Comparison of ENCODE assay signal across 28 mouse cellular contexts in genomic region chr7:100999623-101000022, GRCm38 (mm10). TPM values are rescaled to one million over a fixed set of nuclear protein-coding genes. Genes with fewer than 3 reads are reported as not detected.
DNase-seq lines count a peak whose midpoint lies in the region; ATAC-seq and TF ChIP-seq lines count a peak whose summit lies in the region.
"Had no signal": no experiment of that assay in that cellular context is flagged by ENCODE, and none has a peak within 500 bp of the region (broad histone marks: within the 10 kb centered on the region; RNA-seq: fewer than 3 reads in every experiment).

No protein-coding gene starts in this region.

- H3K4me3 ChIP-seq in lung, embryonic 14.5 days (ENCODE audit: low read depth, low read length) = no peak overlapping the region
- H3K4me3 ChIP-seq in lung, postnatal 0 days (ENCODE audit: low read depth, low read length) = no peak overlapping the region
- H3K4me3 ChIP-seq: embryonic facial prominence, embryonic 10.5 days; embryonic facial prominence, embryonic 13.5 days; erythroblast, embryonic 14.5 days; forebrain, embryonic 12.5 days; forebrain, embryonic 15.5 days; heart, embryonic 12.5 days; heart, embryonic 15.5 days had no signal

- peak; percentile 17 for DNase-seq in embryo, embryonic 10 days (ENCODE audit: low spot score)
- DNase-seq in embryo, embryonic 10.5 days (ENCODE audit: low spot score) = no peak
- DNase-seq in lung, embryonic 14.5 days = peak; percentile 17
- DNase-seq in lung, postnatal 0 days (ENCODE audit: low spot score) = no peak
- peak; percentile 41 for DNase-seq in testis, postnatal 10 days (ENCODE audit: low spot score)
- no peak for DNase-seq in testis, postnatal 14 days (ENCODE audit: low spot score)
- DNase-seq: adrenal gland, adult 2 months; adrenal gland, postnatal 14 days; B cell, adult 2 months; cerebellum, adult 11 months; cerebellum, adult 2 months; embryo, embryonic 11 days; gastrocnemius, postnatal 14 days; heart, adult 18-20 months; heart, postnatal 4 days had no signal

- no peaks in the 10 kb centered on the region for H3K9me3 ChIP-seq in lung, embryonic 14.5 days (ENCODE audit: low read depth, low read length)
- no peaks in the 10 kb centered on the region for H3K9me3 ChIP-seq in lung, postnatal 0 days (ENCODE audit: low read length)
- H3K9me3 ChIP-seq: embryonic facial prominence, embryonic 10.5 days; embryonic facial prominence, embryonic 13.5 days; forebrain, embryonic 12.5 days; forebrain, embryonic 15.5 days; G1E; heart, embryonic 12.5 days; heart, embryonic 15.5 days had no signal

- 79% methylated on average over 5 of the region's 5 CpGs for WGBS in lung, embryonic 14.5 days
- 84% methylated on average over 5 of the region's 5 CpGs for WGBS in lung, postnatal 0 days

- TF ChIP-seq EP300 in lung, postnatal 0 days (IDR thresholded peaks at IDR 0.05) = no peak

- no peaks in the 10 kb centered on the region for H3K27me3 ChIP-seq in lung, embryonic 14.5 days (ENCODE audit: insufficient read depth, low read length)
- no peaks in the 10 kb centered on the region for H3K27me3 ChIP-seq in lung, postnatal 0 days (replicated peaks; ENCODE audit: insufficient read depth, low read length)
- H3K27me3 ChIP-seq: CH12.LX; embryonic facial prominence, embryonic 13.5 days; forebrain, embryonic 12.5 days; forebrain, embryonic 15.5 days; heart, embryonic 12.5 days; heart, embryonic 15.5 days had no signal

- no peak overlapping the region for H3K9ac ChIP-seq in lung, embryonic 14.5 days
- no peak overlapping the region for H3K9ac ChIP-seq in lung, postnatal 0 days (replicated peaks; ENCODE audit: low read depth)
- H3K9ac ChIP-seq: embryonic facial prominence, embryonic 13.5 days; forebrain, embryonic 12.5 days; forebrain, embryonic 15.5 days; heart, embryonic 12.5 days; heart, embryonic 15.5 days; hindbrain, embryonic 14.5 days had no signal

- H3K36me3 ChIP-seq in lung, embryonic 14.5 days (ENCODE audit: insufficient read depth) = no peaks in the 10 kb centered on the region
- H3K36me3 ChIP-seq in lung, postnatal 0 days (ENCODE audit: insufficient read depth, low read length) = no peaks in the 10 kb centered on the region
- H3K36me3 ChIP-seq: embryonic facial prominence, embryonic 10.5 days; embryonic facial prominence, embryonic 13.5 days; forebrain, embryonic 12.5 days; forebrain, embryonic 15.5 days; G1E; heart, embryonic 12.5 days; heart, embryonic 15.5 days had no signal

- ATAC-seq in lung, embryonic 14.5 days (ENCODE audit: insufficient read depth) = no peak
- no peak for ATAC-seq in lung, postnatal 0 days
- ATAC-seq: forebrain, embryonic 15.5 days; hindbrain, postnatal 0 days; inflammation-experienced regulatory T-cells, adult 6 months; intestine, embryonic 16.5 days had no signal

- no peak overlapping the region for H3K4me2 ChIP-seq in lung, embryonic 14.5 days
- no peak overlapping the region for H3K4me2 ChIP-seq in lung, postnatal 0 days (replicated peaks; ENCODE audit: low read depth, low read length)
- H3K4me2 ChIP-seq: embryonic facial prominence, embryonic 13.5 days; forebrain, embryonic 12.5 days; forebrain, embryonic 15.5 days; heart, embryonic 12.5 days; heart, embryonic 15.5 days; hindbrain, embryonic 14.5 days had no signal

- no peak overlapping the region for H3K27ac ChIP-seq in lung, embryonic 14.5 days (ENCODE audit: low read depth)
- H3K27ac ChIP-seq in lung, postnatal 0 days (ENCODE audit: low read length) = no peak overlapping the region
- H3K27ac ChIP-seq: embryonic facial prominence, embryonic 10.5 days; embryonic facial prominence, embryonic 13.5 days; forebrain, embryonic 12.5 days; forebrain, embryonic 15.5 days; heart, embryonic 15.5 days; hindbrain, embryonic 14.5 days; hindbrain, postnatal 0 days had no signal

- TF ChIP-seq CTCF in lung, embryonic 14.5 days (IDR thresholded peaks at IDR 0.05; ENCODE audit: low read depth) = no peak
- no peak for TF ChIP-seq CTCF in lung, postnatal 0 days (IDR thresholded peaks at IDR 0.05)

- no peaks in the 10 kb centered on the region; the same call in 1 of the 2 replicates for H3K4me1 ChIP-seq in lung, embryonic 14.5 days (ENCODE audit: insufficient read depth)
- H3K4me1 ChIP-seq in lung, postnatal 0 days (ENCODE audit: insufficient read depth, low read depth, low read length) = 0 out of 2 replicates have a peak, but pooled peaks cover 3% of the 10 kb centered on the region
- H3K4me1 ChIP-seq: forebrain, embryonic 12.5 days; forebrain, embryonic 15.5 days had no signal

RNA-seq across cellular contexts. Expression of gene P2ry2, which starts 13.0 kb away (rescaled TPM):
- polyA plus RNA-seq in lung, embryonic 14.5 days (2014; fragmentation: Nextera tagmentation; extraction: Ambion mirVana) = 3.4 and 3.5 TPM in 2 replicates
- polyA plus RNA-seq in lung, postnatal 0 days (2015; fragmentation: Nextera tagmentation; extraction: Ambion mirVana) = 11.5 and 11.6 TPM in 2 replicates
- polyA plus RNA-seq: G1E; inflammation-experienced regulatory T-cells, adult 6 months had no signal

RNA-seq across cellular contexts. Expression of gene P2ry6, which starts 25.2 kb away (rescaled TPM):
- 9.4 and 10.9 TPM in 2 replicates for polyA plus RNA-seq in lung, embryonic 14.5 days (2014; fragmentation: Nextera tagmentation; extraction: Ambion mirVana)
- polyA plus RNA-seq in lung, postnatal 0 days (2015; fragmentation: Nextera tagmentation; extraction: Ambion mirVana) = 9.9 and 11.2 TPM in 2 replicates

Comparison
In these comparisons a context has a peak if more than half of its experiments do, and no peak if none do; other contexts are left out.
1. DNase-seq: peak in embryo, embryonic 10 days (single experiment), lung, embryonic 14.5 days (single experiment) and testis, postnatal 10 days (single experiment); none in embryo, embryonic 10.5 days (single experiment), lung, postnatal 0 days (single experiment) and testis, postnatal 14 days (single experiment).